Mouse (Mus musculus) common myeloid progenitor, adult 5-6 weeks (primary cell): ENCODE data around the gene Ralb. TPM values are rescaled to one million over a fixed set of nuclear protein-coding genes. Genes with fewer than 3 reads are reported as not detected.

Experiments
- ATAC-seq: replicated peaks from 2 replicates; pipeline ENCODE4 v1.8.0; 2016; ENCODE audit warnings: low read depth, mild to moderate bottlenecking, moderate TSS enrichment, inconsistent platforms; ENCODE audit not compliant: poor library complexity, severe bottlenecking
- total RNA-seq: library from RNA; stranded (forward); fragments of 200-1000, 187-1606 nt; gene quantifications from 2 replicates; pipeline ENCODE4 v1.2.3, GENCODE M21; 2017

Ralb gene
- total RNA-seq, 1 experiment from 2014 or later, result 8.8 TPM

DNA sequence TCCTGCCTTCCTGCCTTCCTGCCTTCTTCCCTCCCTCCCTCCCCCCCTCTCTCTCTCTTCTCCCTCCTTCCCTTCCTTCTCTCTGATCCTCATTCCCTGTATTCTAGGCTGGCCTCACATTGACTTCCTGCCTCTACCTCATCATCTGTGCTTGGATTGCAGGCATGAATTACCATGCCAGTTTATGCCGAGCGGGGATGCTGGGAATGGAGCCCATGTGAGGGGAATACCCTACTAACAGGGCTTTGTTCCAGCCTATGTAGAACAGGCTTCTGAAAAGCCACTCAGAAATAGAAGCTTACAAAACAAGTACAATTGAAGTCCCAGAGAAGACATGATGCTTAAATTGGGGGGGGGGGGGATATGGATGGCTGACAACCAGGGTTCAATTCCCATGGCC, 44.5 kb downstream of the Ralb start:
- no peak for ATAC-seq

DNA sequence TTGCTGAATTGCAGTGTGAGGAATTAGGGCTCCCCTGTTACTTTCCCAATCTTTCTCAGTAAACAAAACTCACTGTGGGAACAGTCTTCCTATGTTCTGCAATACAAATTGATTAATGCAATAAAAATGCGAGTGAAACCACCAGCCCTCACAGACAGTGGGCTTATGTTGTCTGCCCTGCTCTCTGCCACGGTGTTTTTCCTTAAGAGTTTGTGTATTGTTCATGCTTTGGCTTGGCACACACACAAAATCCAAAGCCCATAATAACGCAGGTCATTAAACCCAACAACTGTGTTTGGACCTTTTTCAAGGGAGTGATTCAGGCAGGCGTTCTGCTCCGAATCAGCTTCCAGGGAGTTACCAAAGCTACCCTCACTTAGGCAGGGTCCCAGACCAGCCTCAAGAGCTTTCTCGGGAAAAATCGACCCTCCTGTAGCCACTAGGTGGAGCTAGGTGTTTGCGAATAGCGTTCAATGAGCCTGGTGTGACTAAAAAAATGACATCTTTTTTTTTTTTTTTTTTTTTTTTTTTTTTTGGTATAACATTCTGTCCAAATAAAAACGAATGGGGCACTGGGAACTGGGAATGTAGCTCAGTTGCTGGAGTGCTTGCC, 46.5 kb downstream of the Ralb start:
- ATAC-seq, result peak; percentile 70

GRCm38 (mm10) chr1:119457528-119457855, 47.1 kb downstream of the Ralb start:
- ATAC-seq, result peak; percentile 24; the same call in 1 of the 2 replicates

GRCm38 (mm10) chr1:119456671-119457527, 47.7 kb downstream of the Ralb start:
- ATAC-seq, result peak; percentile 50

DNA sequence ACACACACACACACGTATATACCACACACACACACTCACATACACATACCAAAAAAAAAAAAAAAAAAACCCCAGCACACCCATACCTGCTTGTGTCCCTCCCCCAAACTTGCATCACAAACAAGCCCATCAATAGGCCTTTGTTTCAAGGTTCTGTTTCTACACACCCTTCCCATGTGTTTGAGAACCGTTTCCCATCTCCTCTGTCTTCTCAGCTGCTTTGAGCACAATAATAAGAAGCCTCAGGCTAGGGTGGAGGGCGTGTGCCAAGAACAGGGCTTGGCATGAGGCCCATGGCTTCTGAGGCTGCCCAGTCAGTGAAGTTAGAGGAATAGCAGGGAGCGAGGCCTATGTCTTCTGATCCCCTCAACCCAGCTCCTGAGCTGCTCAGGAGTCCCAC, 50.9 kb downstream of the Ralb start:
- ATAC-seq, result no peak

- ATAC-seq, result no peak
These were observed 53.2 kb downstream of the Ralb start for GRCm38 (mm10) chr1:119451417-119451816.

DNA sequence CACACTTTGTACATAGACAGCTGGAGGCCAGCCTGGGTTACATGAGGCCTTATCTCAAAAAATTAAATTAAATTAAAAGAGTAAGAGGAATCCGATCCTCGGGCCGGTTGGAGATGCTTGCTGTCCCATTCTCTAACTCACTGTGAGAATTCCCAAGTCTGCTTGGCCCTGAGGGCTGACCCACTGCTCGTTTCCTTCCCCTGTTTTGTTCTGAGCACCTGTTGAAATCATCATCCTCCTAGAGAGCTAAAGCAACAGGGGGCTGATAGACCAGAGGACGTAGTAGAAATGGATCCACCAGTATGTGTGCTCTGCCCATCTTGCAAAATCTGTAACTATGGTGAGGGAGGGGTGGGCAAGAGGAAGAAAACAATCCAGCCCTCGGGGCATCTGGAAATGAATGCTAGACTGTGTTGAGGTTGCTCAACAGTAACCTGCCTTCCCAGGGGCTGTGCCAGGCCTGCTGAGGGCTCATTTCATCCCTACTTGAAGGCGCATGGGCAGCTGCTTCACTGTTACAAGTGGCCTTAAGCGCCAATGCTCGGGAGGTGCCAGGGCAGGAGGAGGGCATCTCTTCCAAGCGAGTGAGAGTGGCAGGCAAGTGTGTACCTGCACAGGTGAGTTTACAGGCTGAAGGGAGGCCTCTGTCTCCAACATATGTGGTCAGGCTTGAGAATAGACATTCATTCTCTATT, 53.8 kb downstream of the Ralb start:
- ATAC-seq, result no peak

- no peak for ATAC-seq
These were observed 57.8 kb downstream of the Ralb start for GRCm38 (mm10) chr1:119446753-119447283.

- ATAC-seq, result 0 out of 2 replicates have a peak, but pooled peaks have one; percentile 15
These were observed 60.8 kb downstream of the Ralb start for GRCm38 (mm10) chr1:119443591-119444350.

GRCm38 (mm10) chr1:119442901-119443300, 61.7 kb downstream of the Ralb start:
- no peak for ATAC-seq

- no peak for ATAC-seq
These were observed 66.4 kb downstream of the Ralb start for GRCm38 (mm10) chr1:119438105-119438637.

- ATAC-seq, result no peak
These were observed 67.2 kb downstream of the Ralb start for GRCm38 (mm10) chr1:119437401-119437800.

- no peak for ATAC-seq
These were observed 80.3 kb downstream of the Ralb start for GRCm38 (mm10) chr1:119424141-119424860.

DNA sequence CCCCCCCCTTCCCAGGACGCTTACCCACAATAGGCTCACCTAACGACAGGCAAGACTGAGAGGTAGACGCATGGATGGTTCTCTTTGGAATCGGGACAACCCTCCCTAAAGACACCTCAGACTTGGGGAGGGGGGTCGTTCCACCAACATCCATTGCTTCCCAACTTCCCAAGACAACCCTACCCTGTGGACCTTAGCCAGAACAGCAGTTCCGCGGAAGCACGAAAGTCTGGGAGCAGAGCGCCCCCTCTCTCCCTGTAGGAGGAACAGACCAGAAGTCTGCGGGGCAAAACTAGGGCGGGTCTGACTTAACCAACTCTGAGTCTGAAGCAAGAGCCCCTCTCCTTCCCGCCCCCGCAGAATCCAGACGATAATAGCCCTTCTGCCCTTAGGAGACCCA, 81.1 kb downstream of the Ralb start:
- ATAC-seq, result peak; percentile 20; the same call in 1 of the 2 replicates

DNA sequence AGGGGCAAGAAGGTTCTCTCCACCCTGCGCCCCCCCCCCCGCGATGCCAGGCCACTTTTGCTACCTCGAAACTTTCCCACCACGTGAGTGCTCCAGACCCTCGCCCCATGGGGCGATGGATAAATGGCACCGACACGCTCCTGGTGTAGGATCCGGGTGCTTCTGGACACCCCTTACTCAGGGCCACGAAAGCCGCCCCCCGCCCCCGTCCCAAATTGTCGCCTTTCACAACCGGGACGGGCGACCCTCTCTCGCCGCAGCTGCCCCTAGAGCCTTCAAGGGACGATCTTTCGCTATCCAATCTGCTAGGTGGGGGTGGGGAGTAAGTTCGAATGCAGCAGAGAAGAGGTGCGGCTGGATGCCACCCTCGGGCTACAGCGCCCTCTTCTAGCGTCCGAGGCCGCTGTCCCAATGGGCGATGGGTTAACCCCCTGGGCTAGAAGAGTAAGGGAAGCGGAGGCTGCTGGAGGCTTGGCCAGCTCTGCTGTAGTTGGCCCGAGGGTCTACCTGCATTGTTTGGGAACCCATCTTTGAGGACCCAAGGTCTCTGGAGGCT, 82.1 kb downstream of the Ralb start:
- no peak for ATAC-seq

- ATAC-seq, result 0 out of 2 replicates have a peak, but pooled peaks have one; percentile 20
These were observed 82.8 kb downstream of the Ralb start, which contains the start of gene Inhbb for GRCm38 (mm10) chr1:119421576-119422421. Inhbb (minus strand) TSS chr1:119422248.

DNA sequence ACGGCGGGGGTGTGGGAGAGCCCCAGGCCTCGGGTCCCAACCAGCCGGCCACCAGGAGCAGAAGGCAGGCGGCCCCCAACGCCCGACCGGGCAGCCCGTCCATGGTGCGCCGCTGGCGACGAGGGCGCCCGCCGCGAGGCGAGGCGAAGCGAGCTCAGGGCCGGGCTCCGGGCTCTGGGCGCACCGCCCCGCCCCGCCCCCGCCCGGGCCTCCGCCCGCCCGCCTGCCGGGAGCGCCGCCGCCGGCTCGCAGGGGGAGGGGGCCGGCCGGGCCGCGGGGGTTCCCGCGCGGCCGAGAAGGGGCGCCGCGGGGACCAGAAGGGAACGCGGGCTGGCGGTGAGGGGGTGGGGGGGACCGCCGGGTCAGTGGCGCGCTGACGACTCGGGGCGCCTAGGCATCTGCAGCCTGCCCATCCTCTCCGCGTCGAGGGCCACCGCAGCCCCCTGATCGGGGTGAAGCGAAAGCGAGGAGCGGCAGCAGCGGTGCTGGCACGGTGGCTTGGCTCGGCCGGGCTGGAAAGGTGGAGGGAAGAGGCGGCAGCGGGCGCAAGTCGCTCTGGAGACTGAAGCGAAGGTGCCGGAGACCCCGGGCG, 83.5 kb downstream of the Ralb start:
- ATAC-seq, result no peak
